Mouse (Mus musculus) CD4-positive, CD25-positive, alpha-beta regulatory T cell, adult 4 months (primary cell): ENCODE results near the gene Bex1. TPM values are rescaled to one million over a fixed set of nuclear protein-coding genes. Genes with fewer than 3 reads are reported as not detected.

Experiments used
- ATAC-seq: one replicate; pipeline ENCODE4 v1.8.0; 2017
- polyA plus RNA-seq, 2 experiments: library from polyadenylated mRNA; unstranded; fragments of 100-300 nt; shearing (Covaris generic); gene quantifications; one replicate each; pipeline ENCODE4 v1.2.1; 2017

Bex1 gene
- polyA plus RNA-seq, 2 experiments from 2014 or later = not detected

GRCm38 (mm10) chrX:136171189-136172117 lies 43.9 kb downstream of the Bex1 start:
- ATAC-seq = no peak

- no peak for ATAC-seq
Observed at GRCm38 (mm10) chrX:136170625-136171024, 44.7 kb downstream of the Bex1 start.

Other genes starting within 250 kb of the Bex1 start
- 1 to 10 TPM; 4.2 to 5.2 TPM for gene Arxes2, start 221.7 kb downstream of the Bex1 start, polyA plus RNA-seq
- not detected for gene Arxes1, start 182.1 kb downstream of the Bex1 start, polyA plus RNA-seq
- gene Bex2, start 147.3 kb downstream of the Bex1 start, polyA plus RNA-seq = 1 to 10 TPM in 1 of 2 experiments, under 1 TPM in 1; 0.77 to 3.4 TPM
- gene Nxf3, start 130.3 kb downstream of the Bex1 start, polyA plus RNA-seq = not detected
- gene Bex4, start 76.5 kb downstream of the Bex1 start, polyA plus RNA-seq = not detected
- 1 to 10 TPM; 1.0 to 1.4 TPM for gene Tceal8, start 43.2 kb downstream of the Bex1 start, polyA plus RNA-seq
- not detected for gene Tceal5, start 11.6 kb downstream of the Bex1 start, polyA plus RNA-seq
- gene Tceal7, start 734 bp downstream of the Bex1 start, polyA plus RNA-seq = not detected
- gene Tceal9, start 29.6 kb upstream of the Bex1 start, polyA plus RNA-seq = 10 to 100 TPM; 44.1 to 53.8 TPM
- 10 to 100 TPM; 65.2 to 72.9 TPM for gene Bex3, start 54.7 kb upstream of the Bex1 start, polyA plus RNA-seq